Mouse (Mus musculus) 3134 (cell line): ENCODE results near the gene Ccdc103.
A peak's percentile ranks its signal among the peaks of the same experiment; 100 is the strongest.

Experiments used
- DNase-seq: peaks from one replicate; pipeline ENCODE4 v3.0.0-alpha.2; 2011; ENCODE audit warnings: low spot score; ENCODE audit not compliant: insufficient read length; ENCODE audit errors: extremely low read depth

Gene Ccdc103

GRCm38 (mm10) chr11:102880585-102881313, at the start of gene Ccdc103, which contains the start of gene Eftud2:
Gene Ccdc103 (plus strand): TSS chr11:102881204.
Gene Eftud2 (minus strand): TSS chr11:102880985.
- DNase-seq, result peak; percentile 88

DNA sequence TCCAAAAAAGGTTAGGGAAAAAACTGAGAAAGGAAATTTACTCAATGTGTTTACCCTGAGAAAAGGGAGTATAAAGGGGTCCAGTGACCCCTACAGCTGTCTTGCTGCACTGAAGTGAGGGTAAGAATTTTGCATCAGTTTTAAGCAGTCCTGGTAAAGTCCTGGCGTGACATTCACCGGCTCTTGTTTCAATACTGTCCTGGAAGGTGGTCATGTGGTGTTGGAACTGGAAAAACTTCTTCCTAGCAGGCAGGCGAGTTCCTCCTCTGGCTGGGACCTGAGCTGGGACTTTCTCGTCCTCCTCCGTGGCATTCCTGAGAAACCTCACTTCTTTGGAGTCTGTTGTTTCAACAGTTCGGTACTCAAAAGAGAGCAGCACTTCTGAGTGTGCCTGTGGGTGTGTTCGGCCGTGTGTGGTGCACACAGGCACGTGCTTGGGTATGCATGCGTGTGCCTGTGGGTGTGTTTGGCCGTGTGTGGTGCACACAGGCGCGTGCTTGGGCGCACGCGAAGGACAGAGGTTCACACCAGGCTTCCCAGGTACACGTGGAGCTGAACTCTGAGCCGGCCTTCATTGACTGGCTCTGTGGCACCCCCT, 48.2 kb upstream of the Ccdc103 start:
- no peak for DNase-seq

DNA sequence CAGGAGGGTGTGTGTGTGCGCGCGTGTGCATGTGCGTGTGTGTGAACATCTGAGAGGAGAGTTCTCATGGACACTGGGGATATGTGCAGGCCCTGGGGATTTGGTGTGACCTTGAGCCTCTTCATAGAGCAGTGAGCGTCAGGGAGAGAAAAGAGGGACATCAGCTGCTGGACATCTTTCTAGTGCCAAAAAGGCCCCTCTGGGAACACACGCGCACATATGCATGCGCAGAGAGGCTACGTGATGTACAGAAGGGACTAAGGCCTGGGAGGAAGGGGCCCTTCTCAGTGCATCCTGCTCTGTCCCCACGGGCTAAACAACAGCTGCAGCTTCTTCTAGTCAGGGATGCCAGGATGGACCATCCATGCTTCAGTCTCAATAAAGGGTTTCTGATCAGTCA, 46.8 kb upstream of the Ccdc103 start:
- DNase-seq, result no peak

DNA sequence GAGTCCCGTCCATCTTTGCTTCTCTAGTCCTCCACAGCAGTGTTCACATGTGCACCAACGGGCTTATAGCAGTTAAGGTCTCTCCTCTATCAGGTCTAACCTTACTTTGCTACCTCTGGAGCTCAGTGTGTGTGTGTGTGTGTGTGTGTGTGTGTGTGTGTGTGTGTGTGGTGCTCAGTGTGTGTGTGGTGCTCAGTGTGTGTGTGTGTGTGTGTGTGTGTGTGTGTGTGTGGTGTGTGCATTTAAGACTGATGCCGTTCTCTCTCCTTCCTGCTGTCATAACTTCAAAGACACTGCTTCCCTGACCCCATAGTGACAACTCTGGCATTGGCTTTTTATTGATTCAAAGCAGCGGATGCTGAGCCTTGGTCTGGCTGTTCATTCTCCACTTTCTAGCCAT, 45.5 kb upstream of the Ccdc103 start, which contains the start of gene Higd1b:
Higd1b (plus strand) TSS at position 301 of the 400 bp plus-strand sequence.
- no peak for DNase-seq

DNA sequence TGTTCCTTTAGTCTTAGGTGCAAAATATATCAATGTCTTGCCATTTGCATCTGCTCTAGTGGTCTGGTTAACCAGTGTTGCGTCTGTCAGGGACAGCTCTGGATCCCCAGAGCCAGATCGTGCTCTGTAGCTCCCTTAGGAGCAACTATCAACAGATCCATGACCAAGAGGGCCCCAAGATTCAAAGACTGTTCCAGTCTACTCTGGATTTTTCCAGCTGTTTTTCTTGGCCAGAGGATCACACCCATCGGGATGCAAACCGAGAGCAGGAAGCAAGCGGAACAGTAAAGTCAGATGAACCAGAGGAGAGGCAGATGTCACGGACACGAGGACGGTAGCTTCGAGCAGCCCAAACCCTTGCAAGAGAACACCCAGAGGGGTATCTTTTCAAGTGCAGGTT, 44.9 kb upstream of the Ccdc103 start:
- DNase-seq, result no peak

DNA sequence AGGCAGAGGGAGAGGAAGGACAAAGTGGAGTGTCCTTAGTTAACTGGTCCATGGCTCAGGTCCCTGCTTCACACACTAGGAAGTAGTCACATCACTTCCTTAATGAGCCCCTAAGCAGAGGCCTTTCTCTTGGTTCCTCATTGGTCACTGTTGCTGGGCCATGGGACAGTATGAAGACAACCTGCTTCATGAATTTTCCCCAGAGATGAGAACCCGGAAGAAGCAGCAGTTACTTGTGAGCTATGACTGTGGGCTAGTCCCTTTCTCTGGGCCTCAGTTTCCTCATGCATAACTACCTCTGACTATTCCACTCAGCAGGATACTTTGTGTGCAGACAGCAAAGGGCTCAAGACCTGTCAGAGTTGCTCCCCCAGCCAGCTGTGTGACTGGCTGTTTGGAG, 43.6 kb upstream of the Ccdc103 start:
- DNase-seq, result no peak

DNA sequence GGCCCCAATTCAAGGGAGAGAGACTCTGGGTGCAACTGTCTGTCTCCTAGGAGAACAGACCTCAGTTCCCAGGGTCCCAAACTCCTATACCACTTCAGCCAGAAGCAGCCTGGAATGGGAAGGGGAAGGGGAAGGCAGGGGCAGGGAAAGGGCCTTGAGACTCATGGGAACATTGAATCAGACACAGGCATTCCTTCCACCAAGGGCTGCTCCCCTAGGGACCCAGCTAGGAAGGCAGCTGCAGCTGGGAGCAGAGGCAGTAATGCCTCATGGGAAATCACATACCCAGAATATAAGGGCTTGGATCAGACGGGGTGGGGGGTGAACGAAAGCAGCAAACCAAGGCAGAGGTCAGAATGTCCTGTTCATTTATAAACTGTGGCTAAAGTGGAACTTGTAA, 42.9 kb upstream of the Ccdc103 start:
- DNase-seq, result no peak

DNA sequence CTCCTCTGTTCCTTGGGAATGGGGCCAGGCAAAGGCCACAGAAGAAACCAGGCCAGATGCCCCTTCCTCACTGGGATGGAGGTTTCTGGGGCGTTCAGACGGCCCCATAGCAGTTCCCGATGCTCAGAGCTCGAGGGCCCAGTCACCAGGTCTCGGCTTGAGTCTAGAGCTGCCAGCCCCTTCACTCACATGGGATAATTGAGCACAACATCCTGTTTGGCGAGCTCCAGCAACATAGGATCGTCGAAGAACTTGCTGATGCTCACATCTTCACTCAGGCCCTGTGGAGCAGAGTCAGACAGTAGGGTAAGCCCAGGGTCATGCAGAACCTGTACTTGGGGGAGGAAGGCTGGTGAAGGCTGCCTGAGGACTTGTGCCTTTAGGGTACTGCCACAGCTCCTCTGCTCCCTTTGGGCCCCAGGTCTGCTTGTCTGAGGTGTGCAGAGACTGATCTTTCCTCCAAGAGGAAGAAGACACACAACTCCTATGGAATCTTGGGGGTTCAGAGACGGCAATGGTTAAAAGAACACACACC, 42.3 kb upstream of the Ccdc103 start:
- no peak for DNase-seq

- no peak for DNase-seq
These were observed 35.1 kb upstream of the Ccdc103 start for GRCm38 (mm10) chr11:102845926-102846325.

DNA sequence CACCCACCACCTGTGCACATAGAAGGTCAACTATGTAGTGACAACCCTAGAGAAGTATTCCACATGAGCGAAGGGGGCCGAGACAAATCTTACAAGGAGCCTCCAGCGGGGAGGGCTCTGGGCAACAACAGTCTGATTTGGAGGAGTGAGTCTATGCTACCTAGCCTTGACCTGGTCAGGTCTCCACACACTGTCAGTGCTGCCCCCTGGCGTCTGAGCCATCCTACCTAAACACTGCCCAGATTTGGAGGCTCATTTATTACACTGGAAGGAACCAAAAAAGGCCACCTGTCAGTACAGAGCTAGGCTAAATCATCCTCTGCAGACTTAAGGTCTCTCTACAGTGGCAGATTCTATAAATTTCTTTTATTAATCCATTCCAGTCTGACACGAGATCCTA, 29.1 kb upstream of the Ccdc103 start:
- DNase-seq, result no peak

GRCm38 (mm10) chr11:102853760-102854159, 27.2 kb upstream of the Ccdc103 start:
- DNase-seq, result no peak

DNA sequence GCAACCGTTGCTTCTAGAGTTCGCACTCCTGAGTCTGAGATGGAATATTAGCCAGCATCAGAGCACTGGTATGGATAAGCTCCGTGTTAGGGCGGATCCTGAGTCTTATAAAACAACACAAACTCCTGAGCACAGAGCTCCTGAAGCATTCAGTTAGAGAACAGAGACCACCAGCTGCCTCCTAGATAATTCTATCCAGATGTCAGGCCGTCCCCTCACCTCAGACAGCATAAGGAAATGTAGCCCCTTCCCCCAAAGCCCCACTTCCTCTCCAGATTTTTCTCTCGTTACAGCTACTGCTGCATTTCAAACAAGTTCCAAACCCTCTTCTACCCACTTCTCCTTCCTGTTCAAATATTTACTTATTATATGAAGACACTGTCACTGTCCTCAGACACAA, 25.1 kb upstream of the Ccdc103 start:
- no peak for DNase-seq

DNA sequence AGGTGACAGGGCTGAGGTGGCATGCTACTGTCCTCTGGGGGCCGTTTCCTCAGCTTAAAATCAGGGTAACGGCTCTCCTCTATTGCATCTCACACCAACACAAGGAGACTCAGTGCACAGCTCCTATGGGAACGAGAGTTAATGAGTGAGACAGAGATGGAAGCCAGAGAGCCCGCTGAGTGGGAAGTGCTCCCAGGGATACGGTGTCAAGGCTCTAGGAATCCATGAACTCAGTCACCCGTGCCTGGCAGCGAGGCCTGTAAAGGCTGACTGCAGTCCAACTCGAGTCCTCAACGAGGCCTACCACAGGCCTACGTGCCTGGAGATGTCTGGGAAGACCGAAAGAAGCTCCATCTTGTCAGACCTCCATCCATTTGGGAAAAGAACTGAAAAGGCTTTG, 22.1 kb upstream of the Ccdc103 start:
- DNase-seq, result no peak

DNA sequence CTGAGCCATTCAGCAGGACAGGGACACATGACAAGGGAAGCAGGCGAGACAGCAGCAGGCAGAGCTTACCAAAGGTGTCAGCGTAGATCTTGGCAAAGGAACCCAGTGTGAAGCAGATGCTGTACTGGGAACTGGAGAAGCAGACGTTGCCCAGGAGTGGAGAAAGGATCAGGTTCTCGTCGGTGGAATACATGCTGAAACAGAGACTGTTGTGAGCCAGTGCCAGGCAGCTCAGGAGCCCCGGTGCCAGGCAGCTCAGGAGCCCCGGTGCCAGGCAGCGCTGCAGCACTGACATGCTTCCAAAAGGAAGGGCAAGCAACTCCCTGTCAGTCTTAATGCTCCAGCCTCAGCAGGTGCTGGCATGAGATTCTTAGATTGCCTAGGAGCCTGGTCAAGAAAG, 21.1 kb upstream of the Ccdc103 start:
- no peak for DNase-seq

DNA sequence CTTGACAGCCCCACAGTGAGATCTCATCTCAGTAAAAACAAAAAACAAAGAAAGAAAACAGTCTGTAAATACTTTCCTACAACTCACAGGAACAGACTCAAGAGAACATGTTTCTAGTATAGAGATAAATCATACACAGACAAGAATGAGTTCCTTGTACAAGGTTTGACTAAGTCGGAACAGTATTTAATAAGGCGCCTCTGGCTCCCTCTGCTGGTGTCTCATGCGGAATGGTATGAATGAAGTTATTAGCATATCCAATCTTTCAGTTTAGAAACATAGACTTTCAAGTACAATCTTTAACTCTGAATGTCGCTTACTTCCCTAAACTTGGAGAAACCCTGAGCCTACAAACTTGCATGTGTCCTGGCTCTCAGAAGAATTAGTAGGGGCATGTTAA, 16.7 kb upstream of the Ccdc103 start:
- DNase-seq, result no peak

- DNase-seq, result no peak
These were observed 6.1 kb upstream of the Ccdc103 start for GRCm38 (mm10) chr11:102874801-102875334.

- DNase-seq, result no peak
These were observed 1.4 kb upstream of the Ccdc103 start for GRCm38 (mm10) chr11:102879558-102879957.

- DNase-seq, result no peak
These were observed 552 bp downstream of the Ccdc103 start for GRCm38 (mm10) chr11:102881314-102882198.

DNA sequence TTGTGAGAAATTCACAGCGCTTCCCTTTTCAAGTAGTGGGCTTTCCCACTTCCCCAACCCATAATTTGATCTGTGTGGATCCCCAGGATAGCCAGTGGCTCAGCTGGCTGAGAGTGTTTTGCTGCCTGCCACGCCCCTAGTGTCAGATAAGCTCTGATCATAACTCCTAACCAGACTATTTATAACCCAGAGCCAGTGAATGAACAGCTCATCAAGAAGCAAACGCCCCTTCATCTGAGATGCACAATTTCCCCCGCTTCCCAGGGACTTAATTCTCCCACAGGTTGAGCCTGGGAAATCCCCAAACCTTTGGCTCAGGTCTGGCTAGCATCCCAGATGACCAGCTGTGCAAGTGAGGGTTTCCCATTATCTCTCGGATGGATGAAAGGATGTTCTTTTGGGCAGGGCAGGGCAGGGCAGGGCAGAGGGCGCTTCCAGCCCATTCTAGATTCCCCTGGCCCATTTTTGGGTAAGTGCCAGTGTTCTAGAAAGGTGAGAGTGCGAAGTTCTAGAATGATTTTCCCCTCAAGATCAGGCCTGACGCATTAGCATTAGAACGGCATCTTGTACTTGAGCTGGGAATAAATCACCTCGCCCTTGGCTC, 3.7 kb downstream of the Ccdc103 start, which contains the start of gene Fam187a:
Fam187a (plus strand) TSS at position 554 of the 604 bp plus-strand sequence.
- DNase-seq, result no peak

- DNase-seq, result no peak
These were observed 6.4 kb downstream of the Ccdc103 start for GRCm38 (mm10) chr11:102887433-102887832.
